ENCODE assay signal across 7 mouse cellular contexts in genomic region chrX:103492398-103493256, GRCm38 (mm10).
DNase-seq lines count a peak whose midpoint lies in the region; ATAC-seq and TF ChIP-seq lines count a peak whose summit lies in the region.

No protein-coding gene starts in this region.

- peak; percentile 43 for ATAC-seq in forebrain, embryonic 16.5 days
- peak; percentile 6; the same call in 1 of the 2 replicates for ATAC-seq in limb, embryonic 14.5 days (ENCODE audit: low FRiP score, low read depth)
- peak; percentile 27 for ATAC-seq in neural tube, embryonic 13.5 days (ENCODE audit: low read depth)

- no peaks in the 10 kb centered on the region for H3K36me3 ChIP-seq in spleen, adult 2 months (ENCODE audit: control insufficient read depth, insufficient read depth, low read length)
- no peaks in the 10 kb centered on the region for H3K36me3 ChIP-seq in forebrain, embryonic 16.5 days (ENCODE audit: control insufficient read depth, insufficient read depth)
- H3K36me3 ChIP-seq in limb, embryonic 14.5 days (ENCODE audit: control insufficient read depth, insufficient read depth, low read length): peaks cover 2% of the 10 kb centered on the region; the same call in 1 of the 2 replicates
- no peaks in the 10 kb centered on the region for H3K36me3 ChIP-seq in neural tube, embryonic 13.5 days

- no peaks in the 10 kb centered on the region for H3K27me3 ChIP-seq in spleen, adult 2 months (ENCODE audit: control insufficient read depth, insufficient read depth, low read length)
- H3K27me3 ChIP-seq in forebrain, embryonic 16.5 days (replicated peaks; ENCODE audit: control insufficient read depth, insufficient read depth, low read length): no peaks in the 10 kb centered on the region
- H3K27me3 ChIP-seq in limb, embryonic 14.5 days (ENCODE audit: control insufficient read depth, insufficient read depth, low read length): no peaks in the 10 kb centered on the region
- no peaks in the 10 kb centered on the region for H3K27me3 ChIP-seq in neural tube, embryonic 13.5 days

- no peak for TF ChIP-seq CTCF in spleen, adult 2 months (IDR thresholded peaks at IDR 0.05; ENCODE audit: extremely low read depth, insufficient read depth, insufficient read length, insufficient replicate concordance)

- no peak for TF ChIP-seq POLR2A in spleen, adult 2 months (IDR thresholded peaks at IDR 0.05; ENCODE audit: low read depth, low read length)
- TF ChIP-seq POLR2A in limb, embryonic 14.5 days (IDR thresholded peaks at IDR 0.05; ENCODE audit: borderline replicate concordance, extremely low read depth, insufficient read depth, insufficient read length): no peak

- peak overlapping the region; percentile 69 for H3K4me2 ChIP-seq in forebrain, embryonic 16.5 days (ENCODE audit: low read length)
- peak overlapping the region; percentile 53 for H3K4me2 ChIP-seq in limb, embryonic 14.5 days (replicated peaks; ENCODE audit: low read depth, low read length, severe bottlenecking)
- H3K4me2 ChIP-seq in neural tube, embryonic 13.5 days: peak overlapping the region; percentile 55

- peak overlapping the region; percentile 58 for H3K9ac ChIP-seq in forebrain, embryonic 16.5 days (replicated peaks; ENCODE audit: low read depth, low read length)
- H3K9ac ChIP-seq in limb, embryonic 14.5 days (ENCODE audit: low read depth, low read length, severe bottlenecking): peak overlapping the region; percentile 83
- H3K9ac ChIP-seq in neural tube, embryonic 13.5 days: peak overlapping the region; percentile 88

- 44% methylated on average over 10 of the region's 10 CpGs for WGBS in spleen, adult 2 months
- 24% methylated on average over 10 of the region's 10 CpGs for WGBS in forebrain, embryonic 16.5 days
- 35% methylated on average over 10 of the region's 10 CpGs for WGBS in limb, embryonic 14.5 days
- WGBS in neural tube, embryonic 13.5 days: 37% methylated on average over 10 of the region's 10 CpGs

- peak overlapping the region; percentile 37; the same call in 1 of the 2 replicates for H3K4me3 ChIP-seq in spleen, adult 2 months (ENCODE audit: extremely low read depth, insufficient read depth, insufficient read length)
- H3K4me3 ChIP-seq in forebrain, embryonic 16.5 days (replicated peaks; ENCODE audit: low read length): peak overlapping the region; percentile 62
- H3K4me3 ChIP-seq in limb, embryonic 14.5 days (replicated peaks; ENCODE audit: low read length): peak overlapping the region; percentile 60
- peak overlapping the region; percentile 56 for H3K4me3 ChIP-seq in neural tube, embryonic 13.5 days

- no peak for DNase-seq in spleen, adult 2 months (ENCODE audit: low read depth in 1 of 2, low spot score in 2 of 2)
- DNase-seq in spleen, postnatal 14 days (ENCODE audit: low spot score in 2 of 2): no peak
- DNase-seq in cerebellum, adult 9-10 months: peak; percentile 64
- DNase-seq in limb, embryonic 14.5 days (ENCODE audit: low spot score): no peak
- no peak for DNase-seq in adrenal gland, postnatal 4 days (ENCODE audit: low spot score in 2 of 2)

- peak overlapping the region; percentile 61 for H3K27ac ChIP-seq in spleen, adult 2 months (ENCODE audit: insufficient read depth, low read length)
- H3K27ac ChIP-seq in forebrain, embryonic 16.5 days (ENCODE audit: low read length): peak overlapping the region; percentile 94
- peak overlapping the region; percentile 92 for H3K27ac ChIP-seq in limb, embryonic 14.5 days (replicated peaks; ENCODE audit: low read depth, low read length)
- peak overlapping the region; percentile 96 for H3K27ac ChIP-seq in neural tube, embryonic 13.5 days (replicated peaks)

- no peaks in the 10 kb centered on the region for H3K9me3 ChIP-seq in forebrain, embryonic 16.5 days (ENCODE audit: control insufficient read depth, low read length)
- no peaks in the 10 kb centered on the region for H3K9me3 ChIP-seq in limb, embryonic 14.5 days (ENCODE audit: control insufficient read depth, low read length)
- H3K9me3 ChIP-seq in neural tube, embryonic 13.5 days: no peaks in the 10 kb centered on the region

- no peaks in the 10 kb centered on the region for H3K4me1 ChIP-seq in spleen, adult 2 months (ENCODE audit: control insufficient read depth, insufficient read depth, insufficient read length)
- peaks cover 19% of the 10 kb centered on the region for H3K4me1 ChIP-seq in forebrain, embryonic 16.5 days (replicated peaks; ENCODE audit: control insufficient read depth, insufficient read depth, low read length)
- H3K4me1 ChIP-seq in limb, embryonic 14.5 days (ENCODE audit: control insufficient read depth, insufficient read depth, low read length): peaks cover 8% of the 10 kb centered on the region; the same call in 1 of the 2 replicates
- H3K4me1 ChIP-seq in neural tube, embryonic 13.5 days (replicated peaks): peaks cover 31% of the 10 kb centered on the region
